Mouse (Mus musculus): ENCODE measurements around the gene Map2k2. TPM values are rescaled to one million over a fixed set of nuclear protein-coding genes. Genes with fewer than 3 reads are reported as not detected.
"Not testable (repeated sequence)": the region's sequence is repeated elsewhere in the genome, so short reads cannot be mapped to it uniquely, and the experiment has no call there.

The Map2k2 gene
- polyA plus RNA-seq (2015; fragmentation: Nextera tagmentation; extraction: Ambion mirVana), result 258 and 270 TPM in 2 replicates

DNA sequence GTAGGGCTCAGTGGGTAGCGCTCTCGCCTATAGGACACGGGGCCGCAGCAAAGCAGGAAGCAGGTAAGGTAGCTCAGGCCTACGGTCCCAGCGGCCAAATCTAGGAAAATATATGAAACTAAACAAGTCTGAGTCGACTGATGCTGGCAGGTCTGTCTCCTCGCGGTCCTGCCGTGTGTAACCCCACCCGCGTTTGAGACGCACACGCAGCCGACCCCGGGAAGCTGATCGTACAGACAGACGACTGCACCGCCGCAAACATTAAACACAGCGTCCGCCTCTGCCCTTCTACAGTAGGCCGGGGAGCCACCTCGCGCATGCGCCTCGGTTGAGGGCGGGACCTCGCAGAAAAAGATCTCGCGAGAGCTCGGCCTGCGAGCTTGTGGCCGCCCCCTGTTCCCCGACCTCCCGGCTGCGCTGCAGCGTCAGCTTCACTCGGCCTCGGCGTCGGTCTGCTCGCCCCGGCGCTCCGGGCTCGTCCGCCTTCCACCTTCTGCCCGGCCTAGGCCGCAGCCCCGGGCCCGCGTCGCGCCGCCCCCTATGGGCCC lies at the start of gene Map2k2:
Gene Map2k2, plus strand, starts transcription at position 351 of the 548 bp plus-strand sequence.
- peak within 1 kb of the TSS; percentile 96 for H3K9ac ChIP-seq
- ATAC-seq (replicated peaks), result peak; percentile 94
- H3K36me3 ChIP-seq (replicated peaks), result peaks cover 23% of the 10 kb centered on the region
- no peaks in the 10 kb centered on the region for H3K9me3 ChIP-seq
- no peaks in the 10 kb centered on the region for H3K27me3 ChIP-seq (replicated peaks)
- H3K27ac ChIP-seq, result peak within 1 kb of the TSS; percentile 99
- peaks cover 28% of the 10 kb centered on the region for H3K4me1 ChIP-seq
- peak within 1 kb of the TSS; percentile 64 for H3K4me3 ChIP-seq
- under 1% methylated on average over 55 of the region's 56 CpGs for WGBS
- peak within 1 kb of the TSS; percentile 79 for H3K4me2 ChIP-seq

GRCm38 (mm10) chr10:81057406-81058130 lies 48.1 kb upstream of the Map2k2 start:
- no peak overlapping the region for H3K27ac ChIP-seq
- H3K4me3 ChIP-seq, result no peak overlapping the region
- ATAC-seq (replicated peaks), result no peak

GRCm38 (mm10) chr10:81058896-81059295 lies 46.8 kb upstream of the Map2k2 start:
- WGBS, result 91% methylated on average over 6 of the region's 6 CpGs
- peak overlapping the region; percentile 79 for H3K4me2 ChIP-seq
- no peak overlapping the region for H3K27ac ChIP-seq
- no peak for ATAC-seq (replicated peaks)
- H3K4me1 ChIP-seq, result peaks cover 40% of the 10 kb centered on the region
- no peak overlapping the region for H3K9ac ChIP-seq
- H3K27me3 ChIP-seq (replicated peaks), result no peaks in the 10 kb centered on the region
- peak overlapping the region; percentile 76 for H3K4me3 ChIP-seq
- no peaks in the 10 kb centered on the region for H3K9me3 ChIP-seq
- no peaks in the 10 kb centered on the region for H3K36me3 ChIP-seq (replicated peaks)

More at GRCm38 (mm10) chr10:81057406-81058130, 48.1 kb upstream of the Map2k2 start:
- Histone ChIP-seq H3K36me3 (replicated peaks) (no peaks in the 10 kb centered on the region), H3K9ac (0 out of 2 replicates have a peak overlapping the region, but pooled peaks have one; percentile 7), H3K9me3 (no peaks in the 10 kb centered on the region), H3K4me1 (peaks cover 40% of the 10 kb centered on the region), H3K27me3 (replicated peaks) (no peaks in the 10 kb centered on the region), H3K4me2 (no peak overlapping the region)
- WGBS, result 94% methylated on average over 23 of the region's 23 CpGs

- Histone ChIP-seq H3K4me2 (peak within 1 kb of the TSS; percentile 79), H3K9ac (peak within 1 kb of the TSS; percentile 82), H3K4me1 (peaks cover 40% of the 10 kb centered on the region), H3K27ac (peak within 1 kb of the TSS; percentile 43), H3K36me3 (replicated peaks) (no peaks in the 10 kb centered on the region), H3K27me3 (replicated peaks) (no peaks in the 10 kb centered on the region), H3K9me3 (no peaks in the 10 kb centered on the region), H3K4me3 (peak within 1 kb of the TSS; percentile 76)
- ATAC-seq (replicated peaks), result peak; percentile 92
- 0% methylated on average over 48 of the region's 48 CpGs for WGBS
Measured at GRCm38 (mm10) chr10:81059603-81060543, 45.8 kb upstream of the Map2k2 start, which contains the start of gene Sgta. Gene Sgta, minus strand, starts transcription at chr10:81060181.

DNA sequence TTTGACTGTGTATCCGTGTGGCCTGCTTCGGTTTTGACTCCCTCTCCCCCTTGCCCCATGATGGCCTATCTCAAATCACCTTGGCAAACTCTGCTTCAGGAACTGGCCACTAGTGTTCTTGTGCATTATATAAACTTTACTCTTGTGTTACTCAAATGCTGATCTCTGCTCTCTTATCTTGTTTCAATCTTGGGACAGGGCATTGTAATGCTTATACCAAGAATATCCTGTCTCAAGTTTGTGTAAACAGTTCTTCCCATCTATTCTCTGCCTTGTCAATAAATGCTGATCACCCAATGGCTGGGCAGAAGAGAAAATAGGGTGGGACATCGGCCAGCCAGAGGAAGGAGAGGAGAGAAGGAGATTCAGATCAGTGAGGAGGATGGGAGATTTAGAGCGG lies 43.0 kb upstream of the Map2k2 start:
- H3K27ac ChIP-seq, result no peak overlapping the region
- WGBS, result 69% methylated on average over 4 of the region's 4 CpGs
- ATAC-seq (replicated peaks), result no peak

GRCm38 (mm10) chr10:81064519-81064918 lies 41.2 kb upstream of the Map2k2 start:
- H3K9ac ChIP-seq; H3K4me2 ChIP-seq; H3K27me3 ChIP-seq (replicated peaks); H3K36me3 ChIP-seq (replicated peaks); H3K27ac ChIP-seq; H3K9me3 ChIP-seq; ATAC-seq (replicated peaks); H3K4me3 ChIP-seq: not testable (repeated sequence)
- H3K4me1 ChIP-seq, result peaks cover 14% of the 10 kb centered on the region
- 85% methylated on average over 8 of the region's 8 CpGs for WGBS

More for the DNA sequence above, 43.0 kb upstream of the Map2k2 start:
- Histone ChIP-seq H3K4me3 (no peak overlapping the region), H3K36me3 (replicated peaks) (no peaks in the 10 kb centered on the region), H3K4me1 (peaks cover 24% of the 10 kb centered on the region), H3K9ac (no peak overlapping the region), H3K4me2 (no peak overlapping the region), H3K27me3 (replicated peaks) (no peaks in the 10 kb centered on the region), H3K9me3 (no peaks in the 10 kb centered on the region)

DNA sequence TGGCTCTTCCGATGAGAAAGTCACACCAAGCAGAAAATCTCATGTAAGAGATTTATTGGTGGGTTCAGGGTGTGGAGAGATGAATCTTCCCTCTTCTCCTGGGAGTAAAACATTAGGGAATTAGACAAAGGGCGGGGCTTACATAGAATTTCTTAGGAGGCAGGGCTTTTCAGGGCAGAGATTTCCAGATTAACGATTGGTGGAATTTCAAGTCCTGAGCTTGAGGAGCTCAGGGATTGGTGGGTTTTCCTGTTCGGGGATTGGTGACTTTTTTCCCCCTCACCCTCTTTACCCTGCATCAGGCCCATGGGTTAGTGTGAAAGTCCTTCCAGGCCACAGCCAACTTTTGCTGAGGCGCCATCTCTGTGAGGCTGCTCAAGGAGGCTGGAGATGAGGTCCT lies 37.0 kb upstream of the Map2k2 start:
- H3K4me3 ChIP-seq, result no peak overlapping the region
- H3K27ac ChIP-seq, result no peak overlapping the region
- no peak overlapping the region for H3K9ac ChIP-seq
- H3K9me3 ChIP-seq, result no peaks in the 10 kb centered on the region
- no peak overlapping the region for H3K4me2 ChIP-seq
- H3K4me1 ChIP-seq, result peaks cover 24% of the 10 kb centered on the region
- H3K36me3 ChIP-seq (replicated peaks), result peaks cover 7% of the 10 kb centered on the region; the same call in 1 of the 2 replicates
- no peaks in the 10 kb centered on the region for H3K27me3 ChIP-seq (replicated peaks)
- WGBS, result 71% methylated on average over 5 of the region's 5 CpGs
- no peak for ATAC-seq (replicated peaks)

DNA sequence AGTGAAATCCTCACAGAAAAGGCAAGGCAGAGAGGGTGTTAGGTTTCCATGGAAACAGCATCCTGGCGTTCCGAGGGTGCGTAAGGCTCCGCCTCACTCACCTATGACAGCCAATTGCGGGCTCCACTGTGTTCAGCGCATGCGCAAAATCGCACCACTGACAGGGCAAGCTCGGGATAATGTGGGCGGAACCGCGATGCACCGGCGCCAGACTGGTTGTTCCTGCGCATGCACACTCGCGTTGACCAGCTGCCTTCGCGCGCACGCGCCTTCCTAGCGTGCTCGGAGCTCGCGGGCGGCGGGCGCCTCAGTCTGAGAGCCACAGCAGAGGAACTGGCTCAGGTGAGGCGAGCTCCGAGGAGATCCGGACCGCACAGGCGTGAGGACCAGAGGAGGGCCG lies 35.9 kb upstream of the Map2k2 start, which contains the start of gene Thop1:
Gene Thop1, plus strand, starts transcription at position 200 of the 400 bp plus-strand sequence.
- Histone ChIP-seq H3K4me2 (peak within 1 kb of the TSS; percentile 85), H3K27ac (peak within 1 kb of the TSS; percentile 77), H3K36me3 (replicated peaks) (peaks cover 16% of the 10 kb centered on the region; the same call in 1 of the 2 replicates), H3K4me1 (peaks cover 24% of the 10 kb centered on the region), H3K9me3 (no peaks in the 10 kb centered on the region), H3K9ac (peak within 1 kb of the TSS; percentile 86), H3K4me3 (peak within 1 kb of the TSS; percentile 81), H3K27me3 (replicated peaks) (no peaks in the 10 kb centered on the region)
- peak; percentile 95 for ATAC-seq (replicated peaks)
- under 1% methylated on average over 35 of the region's 35 CpGs for WGBS

- Histone ChIP-seq H3K9me3 (no peaks in the 10 kb centered on the region), H3K27me3 (replicated peaks) (no peaks in the 10 kb centered on the region), H3K4me3 (no peak overlapping the region), H3K4me2 (no peak overlapping the region), H3K4me1 (peaks cover 24% of the 10 kb centered on the region), H3K27ac (no peak overlapping the region), H3K36me3 (replicated peaks) (peaks cover 30% of the 10 kb centered on the region; the same call in 1 of the 2 replicates), H3K9ac (no peak overlapping the region)
- WGBS, result 89% methylated on average over 8 of the region's 8 CpGs
- no peak for ATAC-seq (replicated peaks)
Measured at GRCm38 (mm10) chr10:81072290-81072689, 33.4 kb upstream of the Map2k2 start.

- Histone ChIP-seq H3K9ac (no peak overlapping the region), H3K4me2 (no peak overlapping the region), H3K9me3 (no peaks in the 10 kb centered on the region), H3K27ac (no peak overlapping the region), H3K4me3 (no peak overlapping the region), H3K4me1 (peaks cover 24% of the 10 kb centered on the region), H3K36me3 (replicated peaks) (peaks cover 38% of the 10 kb centered on the region; the same call in 1 of the 2 replicates), H3K27me3 (replicated peaks) (no peaks in the 10 kb centered on the region)
- 66% methylated on average over 7 of the region's 7 CpGs for WGBS
- no peak for ATAC-seq (replicated peaks)
Measured at GRCm38 (mm10) chr10:81073464-81073863, 32.3 kb upstream of the Map2k2 start.

DNA sequence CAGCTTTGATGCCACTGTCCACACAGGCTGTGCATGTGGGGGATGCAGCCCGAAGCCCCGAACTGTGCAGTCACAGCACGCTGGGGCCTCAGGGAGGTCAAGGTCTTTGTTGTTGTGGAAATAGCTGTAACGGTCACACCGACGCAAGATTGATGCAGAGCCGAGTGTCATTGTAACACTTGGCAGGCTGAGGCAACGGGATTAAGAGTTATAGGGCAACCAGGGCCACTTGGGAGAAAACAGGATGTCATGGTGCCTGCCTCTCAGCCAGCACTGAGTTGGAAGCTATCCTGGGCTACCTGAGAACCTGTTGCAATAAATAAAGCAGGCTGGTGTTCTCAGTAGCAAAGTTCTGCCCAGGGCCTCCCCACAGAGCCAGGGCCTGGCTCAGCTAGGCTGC lies 30.0 kb upstream of the Map2k2 start:
- H3K9ac ChIP-seq, result no peak overlapping the region
- WGBS, result 69% methylated on average over 8 of the region's 8 CpGs
- no peaks in the 10 kb centered on the region for H3K9me3 ChIP-seq
- no peak for ATAC-seq (replicated peaks)
- peaks cover 10% of the 10 kb centered on the region for H3K4me1 ChIP-seq
- H3K4me2 ChIP-seq, result no peak overlapping the region
- no peak overlapping the region for H3K27ac ChIP-seq
- no peak overlapping the region for H3K4me3 ChIP-seq
- H3K36me3 ChIP-seq (replicated peaks), result peaks cover 60% of the 10 kb centered on the region
- H3K27me3 ChIP-seq (replicated peaks), result no peaks in the 10 kb centered on the region

DNA sequence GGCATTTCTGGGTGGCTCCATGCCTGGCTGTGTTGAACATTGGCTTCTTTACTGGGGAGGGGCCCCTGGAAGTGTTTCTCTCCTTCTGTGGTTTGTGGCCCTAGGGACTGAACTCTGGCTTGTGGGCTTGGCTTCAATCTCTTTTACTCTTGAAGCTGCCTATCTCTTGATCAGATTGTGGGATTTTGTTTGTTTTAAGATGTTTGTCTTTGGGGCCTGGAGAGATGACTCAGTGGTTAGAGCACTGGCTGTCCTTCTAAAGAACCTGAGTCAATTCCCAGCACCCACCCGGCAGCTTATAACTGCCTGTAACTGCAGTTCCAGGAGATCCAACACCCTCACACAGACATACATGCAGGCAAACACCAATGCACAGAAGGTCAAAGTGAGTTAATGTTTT lies 29.4 kb upstream of the Map2k2 start:
- no peaks in the 10 kb centered on the region for H3K27me3 ChIP-seq (replicated peaks)
- ATAC-seq (replicated peaks), result no peak
- H3K27ac ChIP-seq, result no peak overlapping the region
- H3K9me3 ChIP-seq, result no peaks in the 10 kb centered on the region
- H3K4me3 ChIP-seq, result no peak overlapping the region
- H3K4me1 ChIP-seq, result peaks cover 4% of the 10 kb centered on the region
- peaks cover 67% of the 10 kb centered on the region for H3K36me3 ChIP-seq (replicated peaks)
- 90% methylated on average over 1 of the region's 1 CpGs for WGBS
- H3K9ac ChIP-seq, result no peak overlapping the region
- no peak overlapping the region for H3K4me2 ChIP-seq
